Mouse (Mus musculus) heart, adult 11 months (tissue): Measurements from ENCODE around the gene Tut4.
A peak's percentile ranks its signal among the peaks of the same experiment; 100 is the strongest.

Experiments
- DNase-seq: peaks from one replicate; pipeline ENCODE4 v3.0.0; 2022

Tut4 gene

GRCm38 (mm10) chr4:108459231-108460155 lies at the start of gene Tut4:
Gene Tut4 (plus strand): TSS chr4:108459426.
- peak; percentile 99 for DNase-seq

- DNase-seq: no peak
These were observed 34.6 kb upstream of the Tut4 start for GRCm38 (mm10) chr4:108424587-108424986.

GRCm38 (mm10) chr4:108427719-108428340 lies 31.4 kb upstream of the Tut4 start:
- DNase-seq: peak; percentile 42

GRCm38 (mm10) chr4:108428341-108428721 lies 30.9 kb upstream of the Tut4 start:
- peak; percentile 86 for DNase-seq

GRCm38 (mm10) chr4:108430656-108431560 lies 28.3 kb upstream of the Tut4 start:
- peak; percentile 71 for DNase-seq

- DNase-seq: no peak
These were observed 27.7 kb upstream of the Tut4 start for GRCm38 (mm10) chr4:108431561-108431936.

- no peak for DNase-seq
These were observed 25.9 kb upstream of the Tut4 start for GRCm38 (mm10) chr4:108433341-108433740.

- peak; percentile 10 for DNase-seq
These were observed 25.0 kb upstream of the Tut4 start for GRCm38 (mm10) chr4:108434221-108434620.

GRCm38 (mm10) chr4:108434781-108435180 lies 24.4 kb upstream of the Tut4 start:
- DNase-seq: peak; percentile 72

GRCm38 (mm10) chr4:108435646-108436045 lies 23.6 kb upstream of the Tut4 start:
- DNase-seq: peak; percentile 60

GRCm38 (mm10) chr4:108436225-108436624 lies 23.0 kb upstream of the Tut4 start:
- DNase-seq: peak; percentile 21

GRCm38 (mm10) chr4:108438082-108438840 lies 21.0 kb upstream of the Tut4 start:
- DNase-seq: no peak

- DNase-seq: no peak
These were observed 11.1 kb upstream of the Tut4 start for GRCm38 (mm10) chr4:108448091-108448490.

- no peak for DNase-seq
These were observed 3.2 kb upstream of the Tut4 start for GRCm38 (mm10) chr4:108456028-108456427.

- DNase-seq: no peak
These were observed 955 bp upstream of the Tut4 start for GRCm38 (mm10) chr4:108458201-108458741.

- peak; percentile 97 for DNase-seq
These were observed 1.1 kb downstream of the Tut4 start for GRCm38 (mm10) chr4:108460156-108460923.

GRCm38 (mm10) chr4:108461262-108461903 lies 2.2 kb downstream of the Tut4 start:
- no peak for DNase-seq

- DNase-seq: no peak
These were observed 14.4 kb downstream of the Tut4 start for GRCm38 (mm10) chr4:108473586-108473985.

GRCm38 (mm10) chr4:108482776-108483175 lies 23.6 kb downstream of the Tut4 start:
- DNase-seq: no peak

GRCm38 (mm10) chr4:108484230-108484629 lies 25.0 kb downstream of the Tut4 start:
- no peak for DNase-seq

GRCm38 (mm10) chr4:108503023-108503422 lies 43.8 kb downstream of the Tut4 start:
- DNase-seq: no peak
